Mouse (Mus musculus) cerebellum, postnatal 4 days (tissue): ENCODE results near the gene Gpr119.

ENCODE experiments used
- DNase-seq, 2 experiments: peaks; one replicate each; pipeline ENCODE4 v3.0.0; 2022; ENCODE audit warnings: low spot score in 2 of 2, mixed read lengths in 1 of 2

Gpr119 gene

DNA sequence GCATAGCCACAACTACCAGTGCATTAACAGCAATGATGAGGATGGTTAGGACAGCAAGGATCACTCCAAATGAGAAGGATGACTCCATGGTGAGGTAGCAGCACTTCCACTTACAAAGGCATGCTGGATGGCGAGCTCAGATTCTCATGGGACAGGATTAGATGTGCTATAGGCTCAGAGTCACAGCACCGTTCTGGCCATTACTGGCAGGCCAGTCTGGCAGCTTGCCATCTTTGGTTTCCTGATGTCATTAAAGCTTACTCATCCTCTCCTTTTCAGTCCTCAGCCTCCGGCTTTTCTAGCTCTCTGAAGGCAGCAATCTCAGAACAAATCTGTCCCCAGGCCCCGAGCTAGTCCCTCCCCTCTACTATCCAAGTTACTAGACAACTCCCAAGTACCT, at the start of gene Gpr119:
TSS of gene Gpr119 (minus strand) at position 308 of the 400 bp plus-strand sequence.
- peak in 1 of 2 experiments; percentile 6 for DNase-seq

DNA sequence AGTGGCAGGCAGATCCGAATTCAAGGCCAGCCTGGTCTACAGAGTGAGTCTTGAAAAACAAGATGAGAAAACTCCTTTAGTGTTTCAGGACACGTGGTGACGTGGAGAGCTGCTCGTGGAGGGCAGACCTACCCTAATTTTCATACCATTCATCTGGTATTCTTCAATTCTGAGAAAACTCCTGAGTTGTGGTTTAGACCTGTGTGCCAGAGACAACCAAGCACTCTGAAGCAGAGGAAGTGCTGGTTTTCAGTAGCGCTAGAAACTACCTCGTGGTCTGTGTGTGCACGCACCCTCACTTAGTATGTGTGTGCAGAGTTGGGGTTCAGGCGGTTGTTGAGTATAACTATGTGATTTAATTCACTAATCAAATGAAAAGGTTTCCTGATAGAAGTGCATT, 38.6 kb upstream of the Gpr119 start:
- DNase-seq: no peak

DNA sequence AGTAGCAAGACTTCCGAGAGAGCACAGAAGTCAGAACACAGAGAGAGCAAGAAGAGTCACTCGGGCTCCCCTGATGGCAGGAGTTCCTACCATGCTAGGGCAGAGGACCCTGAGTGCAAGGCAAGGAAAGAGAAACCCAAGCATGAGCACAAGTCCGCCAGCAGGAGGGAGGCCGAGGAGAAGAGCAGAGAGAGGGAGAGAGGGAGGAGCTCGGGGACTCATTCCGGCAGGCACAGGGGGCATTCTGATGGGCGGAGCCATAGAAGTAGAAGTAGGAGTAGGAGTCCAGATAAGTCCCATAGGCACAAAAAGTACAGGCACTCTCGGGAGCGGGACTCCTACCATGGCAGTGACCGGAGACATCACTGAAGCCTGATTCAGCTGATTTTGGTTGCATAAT, 35.4 kb upstream of the Gpr119 start:
- DNase-seq: no peak

DNA sequence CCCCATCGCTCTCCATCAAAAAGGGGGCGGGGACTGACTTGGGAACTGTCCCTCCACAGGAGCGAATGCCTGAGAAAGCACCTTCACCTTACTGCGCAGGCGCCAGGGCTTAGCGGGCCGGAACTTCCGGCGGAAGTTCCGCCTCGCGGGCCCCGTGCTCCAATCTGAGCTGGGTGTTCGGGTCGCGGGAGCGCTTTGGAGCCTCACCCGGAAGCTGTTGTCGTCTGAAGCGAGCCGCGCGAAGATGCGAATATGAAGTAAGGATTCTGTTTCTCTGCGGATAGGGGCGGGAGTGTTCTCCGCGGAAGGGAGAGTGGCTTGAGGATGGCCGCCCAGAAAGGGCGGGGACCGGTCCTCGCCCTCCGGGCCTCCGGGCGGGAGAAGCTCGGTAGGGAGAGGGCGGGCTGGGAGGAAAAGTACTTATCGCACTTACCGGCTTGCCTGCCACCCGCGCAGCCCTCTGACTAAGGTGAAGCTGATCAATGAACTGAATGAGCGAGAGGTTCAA, 20.6 kb upstream of the Gpr119 start, which contains the start of gene Rbmx2:
TSS of gene Rbmx2 (plus strand) at position 141 of the 508 bp plus-strand sequence.
- peak; percentile 65 to 89 for DNase-seq

GRCm38 (mm10) chrX:48694460-48694859, 20.2 kb upstream of the Gpr119 start:
- DNase-seq: no peak

DNA sequence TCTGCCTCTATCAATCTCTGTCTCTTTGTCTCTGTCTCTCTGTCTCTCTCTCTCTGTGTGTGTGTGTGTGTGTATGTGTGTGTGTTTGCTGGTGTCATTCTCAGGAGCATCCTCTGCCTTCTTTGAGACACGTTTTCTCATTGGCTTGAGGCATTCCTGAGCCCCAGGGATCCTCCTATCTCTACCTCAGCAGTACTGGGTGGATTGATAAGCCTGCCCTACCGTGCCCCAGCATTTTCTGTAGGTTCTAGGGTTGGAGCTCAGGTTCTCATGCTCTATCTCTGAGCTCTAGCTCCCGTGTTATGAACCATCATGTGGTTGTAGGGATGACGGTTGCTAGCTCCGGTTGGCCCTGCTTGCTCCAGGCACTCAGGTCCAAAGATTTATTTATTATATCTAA, 9.6 kb upstream of the Gpr119 start:
- DNase-seq: no peak

DNA sequence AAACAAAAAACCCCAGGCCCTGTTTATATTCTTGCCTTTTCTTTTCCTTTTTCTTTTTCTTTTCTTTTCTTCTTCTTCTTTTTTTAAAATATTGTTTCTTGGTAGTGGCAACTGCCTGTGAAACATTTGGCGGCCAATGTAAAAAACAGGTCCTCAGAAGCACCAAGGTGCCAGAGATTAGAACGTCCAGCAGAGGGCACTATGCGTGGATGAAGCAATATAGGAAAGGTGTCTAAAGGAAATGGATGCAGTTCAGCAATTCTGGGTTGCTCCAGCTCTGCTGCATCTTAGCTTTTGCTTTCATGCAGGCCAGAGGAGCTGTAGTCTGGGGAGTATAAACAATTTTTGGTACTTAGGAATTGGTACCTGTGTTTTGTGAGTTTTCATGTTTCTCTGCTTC, 9.2 kb upstream of the Gpr119 start:
- DNase-seq: peak in 1 of 2 experiments; percentile 32

- DNase-seq: no peak
Measured at GRCm38 (mm10) chrX:48671714-48672113, 2.6 kb downstream of the Gpr119 start.

DNA sequence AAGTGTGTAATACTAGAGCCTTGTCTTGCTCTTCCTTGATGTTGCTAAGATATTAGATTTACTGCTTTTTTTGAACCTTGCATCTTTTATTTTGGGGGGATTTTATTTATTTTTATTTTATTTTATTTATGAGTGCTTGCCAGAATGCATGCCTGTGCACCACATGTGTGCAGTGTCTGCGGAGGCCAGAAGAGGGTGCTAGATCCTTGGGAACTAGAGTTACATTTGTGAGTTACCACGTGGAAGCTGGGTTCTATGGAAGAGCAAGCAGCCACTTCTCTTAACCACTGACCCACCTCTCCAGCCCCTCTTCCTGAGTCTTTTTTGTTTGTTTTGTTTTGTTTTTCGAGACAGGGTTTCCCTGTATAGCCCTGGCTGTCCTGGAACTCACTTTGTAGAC, 4.7 kb downstream of the Gpr119 start:
- DNase-seq: no peak

DNA sequence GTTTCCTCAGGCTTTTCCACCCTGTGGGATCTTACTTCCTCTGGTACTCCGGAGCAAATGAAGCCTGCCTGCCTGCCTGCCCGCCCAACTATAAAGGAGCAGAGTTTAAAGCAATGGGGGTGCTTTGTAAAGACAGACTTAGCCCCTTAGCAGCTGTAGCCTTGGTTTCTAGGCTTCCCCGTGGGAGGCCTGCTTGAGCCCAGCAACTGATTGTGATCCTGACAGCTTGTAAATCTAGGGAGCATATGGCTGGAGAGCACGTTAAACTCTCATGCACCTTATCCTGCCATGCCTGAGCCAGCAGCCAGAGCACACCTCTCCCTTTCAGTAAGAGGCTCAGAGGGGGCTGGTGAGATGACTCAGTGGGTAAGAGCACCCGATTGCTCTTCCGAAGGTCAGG, 7.5 kb downstream of the Gpr119 start:
- no peak for DNase-seq

DNA sequence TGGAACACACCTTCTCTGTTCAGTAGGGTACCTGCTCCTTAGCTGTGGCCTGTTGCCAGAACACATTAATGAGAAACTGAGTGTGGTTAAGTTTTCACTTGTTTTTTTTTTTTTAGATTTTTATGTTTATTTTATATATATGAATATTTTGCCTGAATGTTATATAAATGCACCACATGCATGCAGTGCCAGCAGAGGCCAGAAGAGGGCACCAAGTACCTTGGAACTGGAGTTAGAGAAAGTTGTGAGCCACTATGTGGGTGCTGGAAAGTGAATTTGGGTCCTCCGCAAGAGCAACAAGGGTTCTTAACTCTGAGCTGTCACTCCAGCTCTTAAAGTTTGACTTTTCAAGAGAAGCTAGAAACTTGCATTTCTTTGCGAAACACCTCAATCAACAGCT, 30.2 kb downstream of the Gpr119 start:
- peak in 1 of 2 experiments; percentile 8 for DNase-seq

GRCm38 (mm10) chrX:48637032-48637431, 37.2 kb downstream of the Gpr119 start:
- DNase-seq: no peak

DNA sequence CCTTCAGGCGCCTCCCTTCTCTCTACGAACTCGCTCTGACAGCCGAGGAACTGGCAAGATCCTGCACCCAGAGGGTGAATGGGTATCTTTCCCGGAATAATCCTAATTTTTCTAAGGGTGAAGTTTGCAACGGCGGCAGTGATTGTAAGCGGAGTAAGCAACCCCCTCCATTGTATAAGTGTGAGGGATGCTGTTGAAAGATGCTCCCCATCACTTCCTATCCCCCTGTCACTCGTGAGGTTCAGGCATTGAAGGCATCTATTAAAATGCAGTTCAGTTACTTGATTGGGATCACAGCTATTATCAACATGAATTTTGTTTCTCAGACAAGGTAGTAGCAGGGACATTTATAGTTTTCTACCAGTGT, 50.2 kb downstream of the Gpr119 start:
- no peak for DNase-seq

- DNase-seq: peak; percentile 34 to 59
Measured at GRCm38 (mm10) chrX:48623379-48624053, 50.8 kb downstream of the Gpr119 start, which contains the start of gene Slc25a14. Gene Slc25a14, plus strand, starts transcription at chrX:48623413.

- DNase-seq: no peak
Measured at GRCm38 (mm10) chrX:48623049-48623378, 51.3 kb downstream of the Gpr119 start.
